Mouse (Mus musculus) ES-CJ7 (cell line): ENCODE data around the gene Mapk11.

Experiments used
- DNase-seq: peaks from one replicate; pipeline ENCODE4 v3.0.0; 2011; ENCODE audit warnings: low read depth, low spot score

Gene Mapk11

GRCm38 (mm10) chr15:89104425-89104824 is 45.0 kb downstream of the Mapk11 start:
- no peak for DNase-seq

- no peak for DNase-seq
These were observed 45.5 kb downstream of the Mapk11 start for GRCm38 (mm10) chr15:89103921-89104320.

GRCm38 (mm10) chr15:89102646-89103045 is 46.8 kb downstream of the Mapk11 start:
- DNase-seq = no peak

GRCm38 (mm10) chr15:89100823-89101222 is 48.6 kb downstream of the Mapk11 start:
- no peak for DNase-seq

- DNase-seq = no peak
These were observed 50.8 kb downstream of the Mapk11 start for GRCm38 (mm10) chr15:89098616-89099015.

GRCm38 (mm10) chr15:89097450-89097849 is 52.0 kb downstream of the Mapk11 start:
- no peak for DNase-seq
